Mouse (Mus musculus): ENCODE results near the gene Lamtor3.
A peak's percentile ranks its signal among the peaks of the same experiment; 100 is the strongest.
"Not testable (repeated sequence)": the region's sequence is repeated elsewhere in the genome, so short reads cannot be mapped to it uniquely, and the experiment has no call there.

Lamtor3 gene

GRCm38 (mm10) chr3:137935570-137936525 lies 17.5 kb downstream of the Lamtor3 start:
- DNase-seq: no peak

GRCm38 (mm10) chr3:137936541-137936940 lies 18.2 kb downstream of the Lamtor3 start:
- no peak for DNase-seq

GRCm38 (mm10) chr3:137938608-137939007 lies 20.3 kb downstream of the Lamtor3 start:
- DNase-seq: peak; percentile 57

GRCm38 (mm10) chr3:137940757-137941156 lies 22.5 kb downstream of the Lamtor3 start:
- no peak for DNase-seq

GRCm38 (mm10) chr3:137941555-137941954 lies 23.2 kb downstream of the Lamtor3 start:
- DNase-seq: no peak

- DNase-seq: no peak
Measured at GRCm38 (mm10) chr3:137942098-137942622, 23.9 kb downstream of the Lamtor3 start.

- DNase-seq: no peak
Measured at GRCm38 (mm10) chr3:137943737-137944154, 25.4 kb downstream of the Lamtor3 start.

- no peak for DNase-seq
Measured at GRCm38 (mm10) chr3:137946827-137947226, 28.5 kb downstream of the Lamtor3 start.

GRCm38 (mm10) chr3:137947525-137947924 lies 29.2 kb downstream of the Lamtor3 start:
- no peak for DNase-seq

GRCm38 (mm10) chr3:137950191-137950885 lies 32.0 kb downstream of the Lamtor3 start:
- no peak for DNase-seq

GRCm38 (mm10) chr3:137951302-137951701 lies 33.0 kb downstream of the Lamtor3 start:
- not testable (repeated sequence) for DNase-seq

- DNase-seq: no peak
Measured at GRCm38 (mm10) chr3:137951819-137952218, 33.5 kb downstream of the Lamtor3 start.

- no peak for DNase-seq
Measured at GRCm38 (mm10) chr3:137952225-137952913, 34.1 kb downstream of the Lamtor3 start.

- DNase-seq: peak; percentile 24
Measured at GRCm38 (mm10) chr3:137952914-137953880, 34.9 kb downstream of the Lamtor3 start.

GRCm38 (mm10) chr3:137954256-137954916 lies 36.1 kb downstream of the Lamtor3 start:
- no peak for DNase-seq

- no peak for DNase-seq
Measured at GRCm38 (mm10) chr3:137955560-137956081, 37.3 kb downstream of the Lamtor3 start.

- no peak for DNase-seq
Measured at GRCm38 (mm10) chr3:137957864-137958263, 39.6 kb downstream of the Lamtor3 start.

GRCm38 (mm10) chr3:137958352-137958751 lies 40.0 kb downstream of the Lamtor3 start:
- no peak for DNase-seq

- DNase-seq: no peak
Measured at GRCm38 (mm10) chr3:137959456-137959855, 41.1 kb downstream of the Lamtor3 start.

GRCm38 (mm10) chr3:137961736-137962385 lies 43.6 kb downstream of the Lamtor3 start:
- no peak for DNase-seq

Data from kidney, postnatal 14 days (tissue).